Mouse (Mus musculus) forebrain, embryonic 15.5 days (tissue): ENCODE measurements around the gene Ston2. TPM values are rescaled to one million over a fixed set of nuclear protein-coding genes. Genes with fewer than 3 reads are reported as not detected.

Experiments used
- ATAC-seq: fragments of 200-750 bp; cut with Nextera tagmentation; replicated peaks from 2 replicates; pipeline ENCODE4 v1.8.0; 2017; ENCODE audit warnings: mild to moderate bottlenecking, moderate TSS enrichment, moderate library complexity
- H3K27ac ChIP-seq: fragments of 300-500 bp; sonication (generic); replicated peaks from 2 replicates; pipeline ENCODE4 v1.5.1; 2015; ENCODE audit warnings: mild to moderate bottlenecking, inconsistent platforms
- H3K27me3 ChIP-seq: fragments of 300-500 bp; sonication (generic); 2 replicates; pipeline ENCODE4 v1.6.1; 2015; ENCODE audit warnings: inconsistent platforms
- H3K36me3 ChIP-seq: fragments of 300-500 bp; sonication (generic); 2 replicates; pipeline ENCODE4 v1.6.1; 2015; ENCODE audit warnings: mild to moderate bottlenecking, inconsistent platforms
- H3K4me1 ChIP-seq: fragments of 300-500 bp; sonication (generic); 2 replicates; pipeline ENCODE4 v1.6.1; 2015; ENCODE audit warnings: inconsistent platforms
- H3K4me2 ChIP-seq: fragments of 300-500 bp; sonication (generic); replicated peaks from 2 replicates; pipeline ENCODE4 v1.6.1; 2015; ENCODE audit warnings: mild to moderate bottlenecking, inconsistent platforms
- H3K4me3 ChIP-seq: fragments of 300-500 bp; sonication (generic); 2 replicates; pipeline ENCODE4 v1.5.1; 2015; ENCODE audit warnings: mild to moderate bottlenecking, inconsistent platforms
- H3K9ac ChIP-seq: fragments of 300-500 bp; sonication (generic); replicated peaks from 2 replicates; pipeline ENCODE4 v1.6.1; 2015; ENCODE audit warnings: mild to moderate bottlenecking, inconsistent platforms
- H3K9me3 ChIP-seq: fragments of 300-500 bp; sonication (generic); 2 replicates; pipeline ENCODE4 v1.6.1; 2016; ENCODE audit warnings: inconsistent platforms
- WGBS: fragments of 180-500 bp; shearing (Covaris S2); methylation state at CpG from one replicate; pipeline ENCODE4 v1.1.7; 2015; ENCODE audit warnings: mixed read lengths; 5-methylcytosine and 5-hydroxymethylcytosine counted together
- polyA plus RNA-seq: library from polyadenylated mRNA; unstranded; fragments of >200 nt; fragmentation: Nextera tagmentation; extraction: Ambion mirVana; gene quantifications from 2 replicates; pipeline ENCODE4 v1.2.1, GENCODE M21; 2015

The Ston2 gene
- polyA plus RNA-seq, 1 experiment from 2014 or later, result 6.2 TPM

DNA sequence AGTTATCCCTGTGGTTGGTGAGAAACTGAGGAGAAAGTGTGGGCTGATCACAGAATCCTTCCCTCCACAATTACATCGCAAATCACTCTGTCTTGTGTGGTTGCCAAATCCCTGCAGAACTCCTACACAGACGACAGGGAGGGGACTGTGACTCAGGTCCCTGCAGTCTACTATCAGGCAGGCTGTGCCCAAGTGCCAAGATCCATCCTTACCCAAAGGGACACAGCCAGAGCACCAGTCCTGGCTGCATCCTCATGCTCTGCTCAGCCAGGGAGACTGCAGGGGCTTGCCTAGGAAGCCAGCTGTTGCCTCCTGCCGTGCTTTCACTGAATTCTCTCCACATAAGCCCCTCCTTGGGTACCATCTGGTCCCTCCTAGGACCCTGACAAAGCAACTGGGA, 77.3 kb downstream of the Ston2 start:
- Histone ChIP-seq H3K4me2 (no peak overlapping the region), H3K27me3 (no peaks in the 10 kb centered on the region), H3K9ac (no peak overlapping the region), H3K9me3 (no peaks in the 10 kb centered on the region), H3K36me3 (no peaks in the 10 kb centered on the region), H3K27ac (peak overlapping the region; percentile 12), H3K4me1 (peaks cover 27% of the 10 kb centered on the region), H3K4me3 (no peak overlapping the region)
- 17% methylated on average over 3 of the region's 3 CpGs for WGBS
- ATAC-seq, result peak; percentile 82

DNA sequence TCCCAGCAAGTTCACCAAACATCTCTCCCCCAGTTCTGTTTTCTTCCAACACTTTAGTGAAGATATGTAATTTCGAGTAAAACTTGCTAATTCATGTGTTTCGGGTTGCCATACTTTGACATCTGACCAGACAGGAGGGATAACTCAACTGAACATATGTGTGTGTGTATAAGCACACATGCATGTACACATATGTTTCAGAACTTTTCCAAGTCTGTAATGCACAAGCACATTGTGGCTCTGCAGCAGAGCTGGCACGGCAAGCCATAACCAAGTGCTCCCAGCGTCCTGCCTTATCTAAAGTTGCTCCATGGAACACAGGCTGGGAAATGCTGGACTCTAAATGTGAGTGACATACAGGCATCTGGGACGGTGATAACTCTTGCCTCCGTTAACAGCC, 78.6 kb downstream of the Ston2 start:
- Histone ChIP-seq H3K4me2 (no peak overlapping the region), H3K27me3 (no peaks in the 10 kb centered on the region), H3K36me3 (no peaks in the 10 kb centered on the region), H3K27ac (no peak overlapping the region), H3K4me1 (peaks cover 27% of the 10 kb centered on the region), H3K4me3 (no peak overlapping the region), H3K9ac (no peak overlapping the region), H3K9me3 (no peaks in the 10 kb centered on the region)
- ATAC-seq, result no peak
- 76% methylated on average over 6 of the region's 6 CpGs for WGBS

DNA sequence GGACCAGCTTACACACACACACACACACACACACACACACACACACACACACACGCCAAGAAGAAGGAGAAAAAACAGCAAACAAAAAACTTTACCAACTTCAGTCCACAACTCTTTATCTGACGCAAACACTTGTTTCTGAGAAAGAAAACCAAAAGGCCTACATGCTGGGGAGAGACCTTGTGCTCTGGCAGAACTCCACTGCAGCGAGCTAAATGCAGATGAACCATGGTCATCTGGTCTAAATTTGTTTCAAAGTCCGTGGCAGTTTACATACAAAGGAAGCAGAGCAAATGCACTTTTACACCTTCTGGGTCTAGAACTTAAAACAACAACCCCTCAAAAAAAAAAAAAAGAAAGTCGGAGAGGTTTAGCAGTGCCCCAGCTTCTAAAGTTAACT, 79.0 kb downstream of the Ston2 start:
- Histone ChIP-seq H3K4me2 (no peak overlapping the region), H3K9me3 (no peaks in the 10 kb centered on the region), H3K36me3 (no peaks in the 10 kb centered on the region), H3K27ac (no peak overlapping the region), H3K27me3 (no peaks in the 10 kb centered on the region), H3K4me1 (peaks cover 27% of the 10 kb centered on the region), H3K9ac (no peak overlapping the region), H3K4me3 (no peak overlapping the region)
- WGBS, result 53% methylated on average over 5 of the region's 5 CpGs
- no peak for ATAC-seq

DNA sequence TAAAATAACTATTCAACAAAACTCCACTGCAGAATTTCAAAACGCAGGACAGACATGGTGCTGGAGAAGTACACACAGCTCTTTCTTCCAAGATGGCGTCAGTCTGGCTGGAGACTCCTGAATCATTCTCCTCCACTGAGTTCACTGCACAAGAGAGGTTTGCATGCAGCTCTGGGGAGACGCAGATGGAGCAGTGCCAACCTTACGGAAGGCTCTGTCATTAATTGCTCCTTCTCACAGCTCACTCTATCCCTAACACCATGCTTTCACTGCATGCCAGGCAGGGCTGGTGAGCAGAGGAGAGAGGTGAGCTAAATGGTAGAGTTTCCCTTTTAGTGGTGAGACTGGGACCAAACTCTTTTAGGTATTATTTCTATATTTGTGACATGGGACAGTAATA, 80.4 kb downstream of the Ston2 start:
- H3K4me2 ChIP-seq, result no peak overlapping the region
- ATAC-seq, result peak; percentile 66
- no peak overlapping the region for H3K4me3 ChIP-seq
- H3K36me3 ChIP-seq, result no peaks in the 10 kb centered on the region
- H3K4me1 ChIP-seq, result peaks cover 27% of the 10 kb centered on the region
- H3K27me3 ChIP-seq, result no peaks in the 10 kb centered on the region
- 39% methylated on average over 4 of the region's 4 CpGs for WGBS
- no peak overlapping the region for H3K9ac ChIP-seq
- no peaks in the 10 kb centered on the region for H3K9me3 ChIP-seq
- H3K27ac ChIP-seq, result no peak overlapping the region

DNA sequence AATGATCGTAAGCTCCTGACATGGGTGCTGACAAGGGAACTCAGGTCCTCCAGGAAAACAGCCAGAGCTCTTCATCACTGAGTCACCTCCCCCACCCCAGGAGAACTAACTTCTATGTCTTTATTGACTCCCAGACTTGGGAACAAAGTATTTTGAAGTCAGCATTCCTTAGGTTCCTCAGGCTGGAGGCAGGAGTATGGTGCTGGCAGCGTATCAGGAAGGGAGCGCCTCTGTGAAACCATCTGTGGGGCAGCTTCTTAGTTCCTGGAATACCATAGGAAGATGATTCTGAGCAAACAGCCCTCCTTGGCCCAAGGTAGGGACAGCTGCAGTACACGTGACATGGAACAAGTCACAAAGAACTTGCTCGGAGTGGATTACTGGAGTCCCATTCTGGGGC, 84.7 kb downstream of the Ston2 start:
- H3K27ac ChIP-seq, result no peak overlapping the region
- no peaks in the 10 kb centered on the region for H3K9me3 ChIP-seq
- no peak overlapping the region for H3K9ac ChIP-seq
- no peaks in the 10 kb centered on the region for H3K36me3 ChIP-seq
- no peak overlapping the region for H3K4me2 ChIP-seq
- no peak overlapping the region for H3K4me3 ChIP-seq
- no peak for ATAC-seq
- WGBS, result 86% methylated on average over 5 of the region's 5 CpGs
- peaks cover 8% of the 10 kb centered on the region; the same call in 1 of the 2 replicates for H3K4me1 ChIP-seq
- no peaks in the 10 kb centered on the region for H3K27me3 ChIP-seq

DNA sequence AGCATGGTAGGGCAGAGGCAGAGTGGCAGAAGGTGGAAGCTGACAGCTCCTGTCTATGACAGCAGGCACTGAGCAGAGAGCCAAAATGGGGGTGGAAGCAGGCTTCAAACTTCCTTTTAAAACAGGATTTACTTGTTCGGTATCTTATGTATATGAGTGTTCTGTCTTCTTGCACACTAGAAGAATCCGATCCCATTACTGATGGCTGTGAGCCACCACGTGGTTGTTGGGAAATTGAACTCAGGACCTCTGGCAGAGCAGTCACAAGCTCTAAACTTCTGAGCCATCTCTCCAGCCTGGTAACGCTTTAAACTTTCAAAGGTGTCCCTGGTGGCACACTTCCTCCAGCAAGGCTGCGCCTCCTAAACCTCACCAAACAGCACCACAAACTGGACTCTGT, 85.4 kb downstream of the Ston2 start:
- no peak for ATAC-seq
- Histone ChIP-seq H3K27me3 (no peaks in the 10 kb centered on the region), H3K9me3 (no peaks in the 10 kb centered on the region), H3K4me3 (no peak overlapping the region), H3K4me1 (0 out of 2 replicates have a peak, but pooled peaks cover under 1% of the 10 kb centered on the region), H3K27ac (no peak overlapping the region), H3K36me3 (no peaks in the 10 kb centered on the region), H3K9ac (no peak overlapping the region), H3K4me2 (no peak overlapping the region)
- WGBS, result 92% methylated on average over 5 of the region's 5 CpGs

DNA sequence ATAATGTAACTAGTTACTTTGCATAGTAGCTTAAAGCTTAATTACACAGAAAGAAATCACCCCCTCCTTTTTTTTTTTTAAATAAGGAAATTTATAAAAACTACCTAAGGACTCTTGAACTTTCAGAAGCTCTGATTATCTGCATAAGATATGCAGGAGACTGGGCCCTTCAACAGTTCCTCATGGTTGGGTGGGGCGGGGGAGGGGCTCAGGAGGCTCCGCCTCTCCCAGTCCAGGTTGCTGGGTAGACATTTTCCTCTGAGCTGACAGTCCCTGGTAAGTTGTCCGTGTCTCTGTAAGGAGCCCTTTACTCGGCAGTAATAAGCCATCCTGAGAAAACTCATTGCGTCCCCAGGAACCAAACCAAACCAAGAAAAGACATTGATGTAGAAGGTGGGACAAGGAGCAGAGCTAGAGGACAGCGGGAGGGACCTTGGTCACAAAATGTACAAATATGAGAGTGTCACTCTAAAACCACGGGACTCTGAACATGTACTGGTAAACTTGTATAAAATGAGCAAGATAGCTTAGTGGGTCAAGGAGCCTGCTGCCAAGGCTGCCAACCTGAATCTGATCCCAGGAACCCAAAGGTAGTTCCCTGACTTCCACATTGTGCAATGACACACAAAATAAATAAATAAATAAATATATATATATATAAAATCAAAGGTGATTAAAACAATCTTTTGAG, 88.6 kb downstream of the Ston2 start:
- Histone ChIP-seq H3K27ac (no peak overlapping the region), H3K27me3 (no peaks in the 10 kb centered on the region), H3K9ac (no peak overlapping the region), H3K9me3 (no peaks in the 10 kb centered on the region), H3K4me3 (no peak overlapping the region), H3K4me1 (no peaks in the 10 kb centered on the region), H3K36me3 (no peaks in the 10 kb centered on the region), H3K4me2 (no peak overlapping the region)
- WGBS, result 93% methylated on average over 7 of the region's 7 CpGs
- no peak for ATAC-seq

DNA sequence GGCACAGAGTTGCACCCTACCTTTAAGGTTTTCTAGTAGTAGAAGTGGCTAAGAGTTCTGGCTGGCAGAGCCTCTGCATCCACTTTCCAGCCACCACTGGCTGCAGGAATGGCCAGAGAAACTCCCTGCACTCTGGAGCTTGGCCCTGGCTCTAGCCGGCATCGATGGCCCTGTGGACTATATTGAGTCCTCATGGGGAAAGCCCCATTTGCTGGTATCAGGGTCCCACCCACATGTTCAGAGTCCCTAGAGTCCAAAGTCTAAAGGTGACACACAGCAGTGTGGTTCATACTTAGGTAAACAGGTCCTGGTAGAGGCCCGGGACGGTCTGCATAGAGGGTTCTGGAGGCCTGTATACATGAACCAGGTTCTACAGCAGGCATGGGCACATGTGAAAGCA, 92.0 kb downstream of the Ston2 start:
- Histone ChIP-seq H3K27ac (no peak overlapping the region), H3K36me3 (no peaks in the 10 kb centered on the region), H3K4me2 (no peak overlapping the region), H3K27me3 (no peaks in the 10 kb centered on the region), H3K9me3 (no peaks in the 10 kb centered on the region), H3K4me1 (no peaks in the 10 kb centered on the region), H3K9ac (no peak overlapping the region), H3K4me3 (no peak overlapping the region)
- 90% methylated on average over 4 of the region's 4 CpGs for WGBS
- ATAC-seq, result no peak

DNA sequence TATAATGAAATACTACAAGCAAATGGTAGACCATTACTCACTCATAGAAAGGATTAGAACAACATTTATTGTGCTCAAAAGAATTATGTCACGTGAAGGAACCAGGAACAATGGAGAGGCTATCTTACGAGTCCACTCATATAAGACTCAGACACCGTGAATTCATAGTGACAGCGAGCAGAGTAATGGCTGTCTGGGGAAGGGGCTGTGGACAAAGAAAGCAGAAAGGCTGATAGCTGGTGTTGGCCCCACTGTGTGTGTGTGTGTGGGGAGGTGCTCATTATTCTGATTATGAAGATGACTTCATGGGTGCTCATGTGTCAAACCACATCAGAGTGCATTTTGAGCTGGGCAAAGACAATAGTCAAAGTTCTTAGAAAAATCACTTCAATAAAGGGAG, 92.4 kb downstream of the Ston2 start:
- 52% methylated on average over 4 of the region's 4 CpGs for WGBS
- Histone ChIP-seq H3K4me3 (no peak overlapping the region), H3K36me3 (no peaks in the 10 kb centered on the region), H3K27me3 (no peaks in the 10 kb centered on the region), H3K27ac (no peak overlapping the region), H3K4me2 (no peak overlapping the region), H3K9me3 (no peaks in the 10 kb centered on the region), H3K9ac (no peak overlapping the region), H3K4me1 (no peaks in the 10 kb centered on the region)
- no peak for ATAC-seq

DNA sequence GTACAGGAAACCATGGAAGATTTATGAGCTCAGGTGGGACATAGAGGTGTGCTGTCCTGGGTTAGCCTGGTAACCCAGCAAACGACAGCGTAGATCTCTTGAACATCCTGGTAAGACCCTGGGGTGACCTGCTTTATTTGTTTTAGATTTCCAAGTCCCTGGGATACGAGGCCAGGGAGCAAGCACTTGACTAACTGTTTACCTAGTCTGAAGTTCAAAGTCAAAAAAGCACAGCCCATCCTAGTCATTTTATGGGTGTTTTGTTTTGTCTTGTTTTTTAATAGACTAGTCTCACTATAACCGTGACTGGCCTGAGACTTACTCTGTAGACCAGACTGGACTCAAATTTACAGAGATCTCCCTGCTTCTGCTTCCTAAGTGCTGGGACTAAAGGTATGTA, 93.4 kb downstream of the Ston2 start:
- Histone ChIP-seq H3K4me3 (no peak overlapping the region), H3K27ac (no peak overlapping the region), H3K9ac (no peak overlapping the region), H3K9me3 (no peaks in the 10 kb centered on the region), H3K4me1 (no peaks in the 10 kb centered on the region), H3K27me3 (no peaks in the 10 kb centered on the region), H3K4me2 (no peak overlapping the region), H3K36me3 (no peaks in the 10 kb centered on the region)
- 90% methylated on average over 4 of the region's 4 CpGs for WGBS
- ATAC-seq, result no peak

DNA sequence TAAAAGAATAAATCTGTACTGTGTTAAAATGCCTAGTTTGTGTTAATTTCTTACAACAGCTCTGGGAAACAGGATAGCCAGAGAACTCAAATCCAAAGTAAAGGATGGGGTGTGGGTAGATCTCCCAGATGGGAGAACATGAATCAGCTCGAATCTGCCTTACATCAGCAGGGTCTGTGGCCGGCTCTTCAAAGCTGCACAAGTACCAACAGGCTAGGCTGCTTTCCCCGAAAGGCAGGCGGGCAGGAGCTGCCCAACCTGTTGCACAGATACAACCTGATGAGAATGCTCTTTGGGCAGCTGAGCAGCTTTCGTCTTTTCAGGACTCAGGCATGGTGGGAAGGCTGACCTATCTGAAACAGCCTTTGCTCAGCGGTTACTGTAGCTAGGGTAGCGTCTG, 94.6 kb downstream of the Ston2 start:
- 88% methylated on average over 7 of the region's 7 CpGs for WGBS
- Histone ChIP-seq H3K36me3 (no peaks in the 10 kb centered on the region), H3K4me3 (no peak overlapping the region), H3K9ac (no peak overlapping the region), H3K9me3 (no peaks in the 10 kb centered on the region), H3K4me1 (no peaks in the 10 kb centered on the region), H3K4me2 (no peak overlapping the region), H3K27ac (no peak overlapping the region), H3K27me3 (no peaks in the 10 kb centered on the region)
- no peak for ATAC-seq

DNA sequence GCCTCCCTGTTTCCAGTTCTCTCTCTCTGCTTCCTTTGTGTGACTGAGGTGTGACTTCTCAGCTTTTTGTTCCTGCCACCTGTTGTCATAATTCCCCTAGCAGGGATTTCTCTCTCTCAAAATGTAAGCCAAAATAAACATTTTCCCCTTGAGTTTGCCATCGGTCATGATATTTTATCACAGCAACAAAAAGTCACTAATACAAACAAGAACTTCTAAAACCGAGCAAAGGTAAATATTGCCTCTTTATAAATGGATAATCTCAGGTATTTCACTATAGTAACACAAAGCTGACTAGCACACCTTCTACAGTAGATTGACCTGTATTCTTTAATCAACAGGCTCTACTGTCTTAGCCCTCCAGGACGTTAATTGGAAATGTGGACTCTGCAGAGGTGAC, 95.2 kb downstream of the Ston2 start:
- Histone ChIP-seq H3K9ac (no peak overlapping the region), H3K27me3 (no peaks in the 10 kb centered on the region), H3K4me1 (no peaks in the 10 kb centered on the region), H3K4me2 (no peak overlapping the region), H3K36me3 (no peaks in the 10 kb centered on the region), H3K27ac (no peak overlapping the region), H3K4me3 (no peak overlapping the region), H3K9me3 (no peaks in the 10 kb centered on the region)
- 90% methylated on average over 3 of the region's 3 CpGs for WGBS
- ATAC-seq, result no peak

DNA sequence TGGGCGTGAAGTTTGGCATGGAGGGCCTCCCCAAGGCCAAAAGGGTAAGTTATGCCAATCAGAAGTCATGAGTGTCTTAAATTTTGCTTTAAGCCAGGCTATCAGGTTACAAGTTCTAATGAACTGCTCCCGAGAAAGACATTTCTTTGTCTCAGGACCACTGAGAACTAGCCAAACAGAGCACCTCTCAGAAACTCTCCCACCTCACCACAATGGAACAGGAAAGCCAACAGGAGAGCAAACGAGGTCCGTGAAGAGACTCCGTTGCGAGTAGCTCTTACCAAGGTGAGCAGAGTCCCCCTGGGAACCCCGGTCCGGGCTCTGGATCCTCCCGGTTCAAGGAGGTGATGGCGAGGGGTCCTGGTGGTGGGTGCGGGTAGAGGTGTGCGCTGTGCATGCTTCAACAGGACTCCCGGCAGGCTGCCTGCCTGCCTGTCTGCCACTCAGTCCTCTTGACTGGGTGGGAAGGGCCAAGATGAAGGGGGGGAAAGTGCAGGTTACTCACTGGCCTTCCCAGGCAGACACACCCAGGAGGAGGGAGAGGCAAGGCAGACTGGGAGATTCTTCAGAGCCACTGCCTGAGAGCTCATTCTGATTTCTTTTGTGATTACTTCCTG, 102.4 kb downstream of the Ston2 start:
- ATAC-seq, result no peak
- H3K9ac ChIP-seq, result 0 out of 2 replicates have a peak overlapping the region, but pooled peaks have one; percentile 19
- peak overlapping the region; percentile 67; the same call in 1 of the 2 replicates for H3K27ac ChIP-seq
- WGBS, result 8% methylated on average over 13 of the region's 13 CpGs
- no peaks in the 10 kb centered on the region for H3K9me3 ChIP-seq
- peak overlapping the region; percentile 30 for H3K4me2 ChIP-seq
- no peak overlapping the region; the same call in 1 of the 2 replicates for H3K4me3 ChIP-seq
- no peaks in the 10 kb centered on the region for H3K27me3 ChIP-seq
- peaks cover 33% of the 10 kb centered on the region for H3K4me1 ChIP-seq
- no peaks in the 10 kb centered on the region for H3K36me3 ChIP-seq
